Mouse (Mus musculus) kidney, postnatal 0 days (tissue): Measurements from ENCODE around the gene Fam117a. TPM values are rescaled to one million over a fixed set of nuclear protein-coding genes. Genes with fewer than 3 reads are reported as not detected.

ENCODE experiments used
- ATAC-seq: fragments of 200-750 bp; cut with Nextera tagmentation; replicated peaks from 2 replicates; pipeline ENCODE4 v1.8.0; 2017; ENCODE audit warnings: low read depth, moderate number of reproducible peaks, moderate TSS enrichment, moderate library complexity; ENCODE audit not compliant: low FRiP score
- DNase-seq: peaks from one replicate; pipeline ENCODE4 v3.0.0-alpha.2; 2016; ENCODE audit warnings: low spot score
- H3K27ac ChIP-seq: fragments of 300-500 bp; sonication (generic); 2 replicates; pipeline ENCODE4 v1.5.1; 2014; ENCODE audit warnings: mild to moderate bottlenecking
- H3K27me3 ChIP-seq: fragments of 300-500 bp; sonication (generic); 2 replicates; pipeline ENCODE4 v1.6.1; 2014; ENCODE audit warnings: low read length, mixed read lengths; ENCODE audit not compliant: insufficient read depth
- H3K36me3 ChIP-seq: fragments of 300-500 bp; sonication (generic); 2 replicates; pipeline ENCODE4 v1.6.1; 2014; ENCODE audit warnings: low read length, mixed read lengths; ENCODE audit not compliant: insufficient read depth
- H3K4me1 ChIP-seq: fragments of 300-500 bp; sonication (generic); replicated peaks from 2 replicates; pipeline ENCODE4 v1.6.1; 2014; ENCODE audit warnings: antibody characterized with exemption, low read length, mixed read lengths; ENCODE audit not compliant: insufficient read depth
- H3K4me2 ChIP-seq: fragments of 300-500 bp; sonication (generic); 2 replicates; pipeline ENCODE4 v1.6.1; 2014; ENCODE audit warnings: mild to moderate bottlenecking, low read length, moderate library complexity, mixed read lengths
- H3K4me3 ChIP-seq: fragments of 300-500 bp; sonication (generic); replicated peaks from 2 replicates; pipeline ENCODE4 v1.5.1; 2014; ENCODE audit warnings: low read depth, low read length
- H3K9ac ChIP-seq: fragments of 300-500 bp; sonication (generic); 2 replicates; pipeline ENCODE4 v1.6.1; 2014; ENCODE audit warnings: low read depth, low read length
- H3K9me3 ChIP-seq: fragments of 300-500 bp; sonication (generic); replicated peaks from 2 replicates; pipeline ENCODE4 v1.6.1; 2016; ENCODE audit warnings: low read length, inconsistent platforms, mixed read lengths
- CTCF ChIP-seq: IDR thresholded peaks from 2 replicates; pipeline ENCODE4 v1.5.1; 2016; ENCODE audit warnings: antibody characterized with exemption, low read depth, mild to moderate bottlenecking, moderate library complexity
- WGBS: fragments of 180-500 bp; shearing (Covaris S2); extraction: QIAGEN DNeasy Blood & Tissue Kit; methylation state at CpG from one replicate; pipeline ENCODE4 v1.1.7; 2014; 5-methylcytosine and 5-hydroxymethylcytosine counted together
- polyA plus RNA-seq: library from polyadenylated mRNA; unstranded; fragments of >200 nt; fragmentation: Nextera tagmentation; extraction: Ambion mirVana; gene quantifications from 2 replicates; pipeline ENCODE4 v1.2.1, GENCODE M21; 2015

The Fam117a gene
- polyA plus RNA-seq, 1 experiment from 2014 or later, result 10.0 TPM

- Histone ChIP-seq H3K4me3 (no peak overlapping the region), H3K4me1 (no peaks in the 10 kb centered on the region), H3K27me3 (no peaks in the 10 kb centered on the region), H3K9me3 (no peaks in the 10 kb centered on the region), H3K36me3 (no peaks in the 10 kb centered on the region), H3K4me2 (no peak overlapping the region), H3K9ac (no peak overlapping the region), H3K27ac (no peak overlapping the region)
- WGBS, result 73% methylated on average over 7 of the region's 7 CpGs
- no peak for TF ChIP-seq CTCF
- ATAC-seq, result no peak
- no peak for DNase-seq
These were observed 21.4 kb upstream of the Fam117a start for GRCm38 (mm10) chr11:95315215-95315955.

- Histone ChIP-seq H3K36me3 (no peaks in the 10 kb centered on the region), H3K27ac (no peak overlapping the region), H3K4me2 (no peak overlapping the region), H3K4me1 (no peaks in the 10 kb centered on the region), H3K27me3 (no peaks in the 10 kb centered on the region), H3K4me3 (no peak overlapping the region), H3K9me3 (no peaks in the 10 kb centered on the region), H3K9ac (no peak overlapping the region)
- no peak for ATAC-seq
- no peak for TF ChIP-seq CTCF
- DNase-seq, result no peak
- 71% methylated on average over 9 of the region's 9 CpGs for WGBS
These were observed 18.7 kb upstream of the Fam117a start for GRCm38 (mm10) chr11:95318116-95318515.

GRCm38 (mm10) chr11:95319506-95319905 lies 17.3 kb upstream of the Fam117a start:
- DNase-seq, result no peak
- Histone ChIP-seq H3K36me3 (no peaks in the 10 kb centered on the region), H3K27ac (no peak overlapping the region), H3K4me3 (no peak overlapping the region), H3K9me3 (no peaks in the 10 kb centered on the region), H3K27me3 (no peaks in the 10 kb centered on the region), H3K4me1 (no peaks in the 10 kb centered on the region), H3K9ac (no peak overlapping the region), H3K4me2 (no peak overlapping the region)
- 44% methylated on average over 1 of the region's 1 CpGs for WGBS
- ATAC-seq, result no peak
- peak; percentile 60 for TF ChIP-seq CTCF

- H3K9ac ChIP-seq, result no peak overlapping the region
- DNase-seq (no peak), ATAC-seq (no peak)
- no peaks in the 10 kb centered on the region for H3K27me3 ChIP-seq
- no peaks in the 10 kb centered on the region for H3K9me3 ChIP-seq
- H3K4me2 ChIP-seq, result no peak overlapping the region
- H3K36me3 ChIP-seq, result no peaks in the 10 kb centered on the region
- 92% methylated on average over 1 of the region's 1 CpGs for WGBS
- no peak overlapping the region for H3K4me3 ChIP-seq
- H3K4me1 ChIP-seq, result no peaks in the 10 kb centered on the region
- no peak overlapping the region for H3K27ac ChIP-seq
- no peak for TF ChIP-seq CTCF
These were observed 16.8 kb upstream of the Fam117a start for GRCm38 (mm10) chr11:95320010-95320409.

GRCm38 (mm10) chr11:95324181-95324580 lies 12.6 kb upstream of the Fam117a start:
- H3K27ac ChIP-seq, result no peak overlapping the region
- ATAC-seq, result no peak
- no peak overlapping the region for H3K4me2 ChIP-seq
- H3K4me3 ChIP-seq, result no peak overlapping the region
- 92% methylated on average over 10 of the region's 10 CpGs for WGBS
- no peaks in the 10 kb centered on the region for H3K36me3 ChIP-seq
- no peaks in the 10 kb centered on the region for H3K27me3 ChIP-seq
- H3K9ac ChIP-seq, result no peak overlapping the region
- no peaks in the 10 kb centered on the region for H3K9me3 ChIP-seq
- DNase-seq, result no peak
- no peak for TF ChIP-seq CTCF
- H3K4me1 ChIP-seq, result no peaks in the 10 kb centered on the region

- TF ChIP-seq CTCF, result no peak
- Histone ChIP-seq H3K4me1 (no peaks in the 10 kb centered on the region), H3K36me3 (no peaks in the 10 kb centered on the region), H3K4me3 (no peak overlapping the region), H3K4me2 (no peak overlapping the region), H3K27ac (no peak overlapping the region), H3K27me3 (no peaks in the 10 kb centered on the region), H3K9me3 (no peaks in the 10 kb centered on the region), H3K9ac (no peak overlapping the region)
- no peak for ATAC-seq
- 90% methylated on average over 4 of the region's 4 CpGs for WGBS
- DNase-seq, result no peak
These were observed 11.0 kb upstream of the Fam117a start for GRCm38 (mm10) chr11:95325832-95326231.

GRCm38 (mm10) chr11:95326243-95326642 lies 10.6 kb upstream of the Fam117a start:
- Histone ChIP-seq H3K4me2 (no peak overlapping the region), H3K4me1 (no peaks in the 10 kb centered on the region), H3K9me3 (no peaks in the 10 kb centered on the region), H3K27ac (no peak overlapping the region), H3K27me3 (no peaks in the 10 kb centered on the region), H3K9ac (no peak overlapping the region), H3K4me3 (no peak overlapping the region), H3K36me3 (no peaks in the 10 kb centered on the region)
- no peak for TF ChIP-seq CTCF
- 68% methylated on average over 11 of the region's 11 CpGs for WGBS
- ATAC-seq, result no peak
- no peak for DNase-seq
